Mouse (Mus musculus): ENCODE measurements at regions not wholly inside any gene's neighbourhood (a gene's known extent, or its start where the extent isn't known, plus 50 kb on each side); places are given as distances from the start of the nearest gene placed in this dataset.

GRCm38 (mm10) chr10:44761324-44761723, 233.0 kb upstream of the Prdm1 start:
- TF ChIP-seq POLR2A (IDR thresholded peaks at IDR 0.05; ENCODE audit: low read depth, low read length) (no peak), CTCF (conservative IDR thresholded peaks at IDR 0.05; ENCODE audit: insufficient read depth, insufficient read length, low read depth, low read length) (no peak)
- H3K4me1 ChIP-seq (ENCODE audit: control insufficient read depth, insufficient read depth, low read length): no peaks in the 10 kb centered on the region
- WGBS: 85% methylated on average over 4 of the region's 4 CpGs

GRCm38 (mm10) chr10:44755355-44755957, 227.2 kb upstream of the Prdm1 start:
- TF ChIP-seq CTCF (conservative IDR thresholded peaks at IDR 0.05; ENCODE audit: insufficient read depth, insufficient read length, low read depth, low read length) (no peak), POLR2A (IDR thresholded peaks at IDR 0.05; ENCODE audit: low read depth, low read length) (no peak)
- 56% methylated on average over 6 of the region's 6 CpGs for WGBS
- Histone ChIP-seq H3K36me3 (ENCODE audit: control insufficient read depth, insufficient read depth, low read length) (no peaks in the 10 kb centered on the region), H3K4me1 (ENCODE audit: control insufficient read depth, insufficient read depth, low read length) (no peaks in the 10 kb centered on the region), H3K27me3 (replicated peaks; ENCODE audit: control insufficient read depth, insufficient read depth, low read length) (no peaks in the 10 kb centered on the region), H3K27ac (ENCODE audit: insufficient read depth, low read depth, low read length) (no peak overlapping the region), H3K4me3 (ENCODE audit: insufficient read depth, low read depth, low read length) (no peak overlapping the region)
- no peak for DNase-seq

More at GRCm38 (mm10) chr10:44761324-44761723, 233.0 kb upstream of the Prdm1 start:
- Histone ChIP-seq H3K4me3 (ENCODE audit: insufficient read depth, low read depth, low read length) (no peak overlapping the region), H3K36me3 (ENCODE audit: control insufficient read depth, insufficient read depth, low read length) (no peaks in the 10 kb centered on the region), H3K27me3 (replicated peaks; ENCODE audit: control insufficient read depth, insufficient read depth, low read length) (no peaks in the 10 kb centered on the region), H3K27ac (ENCODE audit: insufficient read depth, low read depth, low read length) (no peak overlapping the region)
- DNase-seq: no peak

DNA sequence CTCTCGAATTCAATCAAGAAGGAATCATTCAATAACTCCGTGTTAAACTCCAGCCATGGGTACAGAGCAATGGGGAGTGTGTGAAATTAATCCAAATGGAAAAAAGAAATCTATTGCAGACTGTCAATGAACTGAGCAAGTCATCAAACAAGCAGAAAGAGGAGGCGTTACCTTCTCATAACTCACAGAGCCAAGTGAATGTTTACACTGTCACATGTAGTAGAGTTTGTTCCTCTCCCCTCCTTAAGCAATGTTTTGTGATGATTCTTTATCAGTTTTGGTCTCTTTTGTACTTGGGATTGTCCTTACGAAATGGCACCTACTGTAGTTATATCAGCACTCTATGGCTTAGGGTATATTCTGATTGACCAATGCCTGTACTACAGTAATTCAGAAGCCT, 226.6 kb upstream of the Prdm1 start:
- H3K36me3 ChIP-seq (ENCODE audit: control insufficient read depth, insufficient read depth, low read length): no peaks in the 10 kb centered on the region
- no peak for TF ChIP-seq POLR2A (IDR thresholded peaks at IDR 0.05; ENCODE audit: low read depth, low read length)
- no peak for TF ChIP-seq CTCF (conservative IDR thresholded peaks at IDR 0.05; ENCODE audit: insufficient read depth, insufficient read length, low read depth, low read length)
- no peak for DNase-seq
- no peaks in the 10 kb centered on the region for H3K27me3 ChIP-seq (replicated peaks; ENCODE audit: control insufficient read depth, insufficient read depth, low read length)
- no peak overlapping the region for H3K27ac ChIP-seq (ENCODE audit: insufficient read depth, low read depth, low read length)
- no peak overlapping the region for H3K4me3 ChIP-seq (ENCODE audit: insufficient read depth, low read depth, low read length)
- 82% methylated on average over 4 of the region's 4 CpGs for WGBS
- H3K4me1 ChIP-seq (ENCODE audit: control insufficient read depth, insufficient read depth, low read length): no peaks in the 10 kb centered on the region

DNA sequence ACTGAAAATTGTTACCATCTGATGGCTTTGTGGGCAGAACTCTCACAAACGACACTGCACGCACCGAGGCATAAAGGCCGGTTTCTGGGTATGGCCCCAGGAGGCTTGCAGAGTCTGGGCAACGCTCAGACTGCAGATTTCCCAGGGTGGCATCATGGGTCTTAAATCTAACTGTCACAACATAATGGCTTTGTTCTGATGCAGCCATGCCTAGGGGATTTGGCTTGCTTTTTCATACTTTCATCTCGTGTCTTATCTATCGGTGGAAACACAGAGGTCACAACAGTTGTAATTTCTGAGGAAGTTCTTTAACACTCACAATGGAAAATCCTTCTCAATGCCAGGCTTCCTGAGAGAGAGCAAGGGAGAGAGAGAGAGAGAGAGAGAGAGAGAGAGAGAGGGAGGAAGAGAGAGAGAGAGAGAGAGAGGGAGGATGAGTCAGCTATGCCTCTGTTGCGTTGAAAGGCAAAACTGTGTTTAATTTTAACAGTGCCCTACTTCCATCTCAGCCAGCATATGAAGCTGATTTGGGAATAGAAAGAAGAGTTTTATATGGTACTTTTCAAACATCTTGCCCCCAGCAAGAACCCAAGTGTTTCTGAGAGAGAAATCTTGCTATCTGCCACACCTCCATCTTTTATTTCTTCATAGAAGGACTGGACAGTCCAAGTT, 224.6 kb upstream of the Prdm1 start:
- H3K4me3 ChIP-seq (ENCODE audit: insufficient read depth, low read depth, low read length): no peak overlapping the region
- no peaks in the 10 kb centered on the region for H3K27me3 ChIP-seq (replicated peaks; ENCODE audit: control insufficient read depth, insufficient read depth, low read length)
- 79% methylated on average over 8 of the region's 8 CpGs for WGBS

GRCm38 (mm10) chr10:44751061-44751460, 222.8 kb upstream of the Prdm1 start:
- H3K36me3 ChIP-seq (ENCODE audit: control insufficient read depth, insufficient read depth, low read length): no peaks in the 10 kb centered on the region
- no peaks in the 10 kb centered on the region for H3K27me3 ChIP-seq (replicated peaks; ENCODE audit: control insufficient read depth, insufficient read depth, low read length)
- H3K27ac ChIP-seq (ENCODE audit: insufficient read depth, low read depth, low read length): no peak overlapping the region
- TF ChIP-seq CTCF (conservative IDR thresholded peaks at IDR 0.05; ENCODE audit: insufficient read depth, insufficient read length, low read depth, low read length) (no peak), POLR2A (IDR thresholded peaks at IDR 0.05; ENCODE audit: low read depth, low read length) (no peak)
- WGBS: 59% methylated on average over 6 of the region's 6 CpGs
- peak; percentile 85 for DNase-seq
- no peak overlapping the region for H3K4me3 ChIP-seq (ENCODE audit: insufficient read depth, low read depth, low read length)
- no peaks in the 10 kb centered on the region for H3K4me1 ChIP-seq (ENCODE audit: control insufficient read depth, insufficient read depth, low read length)

More for the DNA sequence above, 224.6 kb upstream of the Prdm1 start:
- TF ChIP-seq POLR2A (IDR thresholded peaks at IDR 0.05; ENCODE audit: low read depth, low read length) (no peak), CTCF (conservative IDR thresholded peaks at IDR 0.05; ENCODE audit: insufficient read depth, insufficient read length, low read depth, low read length) (no peak)
- no peak for DNase-seq
- Histone ChIP-seq H3K27ac (ENCODE audit: insufficient read depth, low read depth, low read length) (no peak overlapping the region), H3K36me3 (ENCODE audit: control insufficient read depth, insufficient read depth, low read length) (no peaks in the 10 kb centered on the region), H3K4me1 (ENCODE audit: control insufficient read depth, insufficient read depth, low read length) (no peaks in the 10 kb centered on the region)

GRCm38 (mm10) chr10:44749206-44749605, 220.9 kb upstream of the Prdm1 start:
- no peaks in the 10 kb centered on the region for H3K27me3 ChIP-seq (replicated peaks; ENCODE audit: control insufficient read depth, insufficient read depth, low read length)
- H3K27ac ChIP-seq (ENCODE audit: insufficient read depth, low read depth, low read length): no peak overlapping the region
- TF ChIP-seq POLR2A (IDR thresholded peaks at IDR 0.05; ENCODE audit: low read depth, low read length) (no peak), CTCF (conservative IDR thresholded peaks at IDR 0.05; ENCODE audit: insufficient read depth, insufficient read length, low read depth, low read length) (no peak)
- 19% methylated on average over 4 of the region's 4 CpGs for WGBS
- DNase-seq: peak; percentile 60
- H3K4me1 ChIP-seq (ENCODE audit: control insufficient read depth, insufficient read depth, low read length): no peaks in the 10 kb centered on the region
- H3K4me3 ChIP-seq (ENCODE audit: insufficient read depth, low read depth, low read length): no peak overlapping the region
- H3K36me3 ChIP-seq (ENCODE audit: control insufficient read depth, insufficient read depth, low read length): no peaks in the 10 kb centered on the region

- no peaks in the 10 kb centered on the region for H3K4me1 ChIP-seq (ENCODE audit: control insufficient read depth, insufficient read depth, low read length)
- no peak overlapping the region for H3K4me3 ChIP-seq (ENCODE audit: insufficient read depth, low read depth, low read length)
- DNase-seq: no peak
- no peaks in the 10 kb centered on the region for H3K36me3 ChIP-seq (ENCODE audit: control insufficient read depth, insufficient read depth, low read length)
- H3K27me3 ChIP-seq (replicated peaks; ENCODE audit: control insufficient read depth, insufficient read depth, low read length): no peaks in the 10 kb centered on the region
- WGBS: 63% methylated on average over 3 of the region's 3 CpGs
- no peak for TF ChIP-seq POLR2A (IDR thresholded peaks at IDR 0.05; ENCODE audit: low read depth, low read length)
- no peak overlapping the region for H3K27ac ChIP-seq (ENCODE audit: insufficient read depth, low read depth, low read length)
Measured at GRCm38 (mm10) chr10:44747419-44747818, 219.1 kb upstream of the Prdm1 start.

All from kidney, adult 2 months (tissue).